Mouse (Mus musculus): ENCODE measurements around the gene Irf6.

DNA sequence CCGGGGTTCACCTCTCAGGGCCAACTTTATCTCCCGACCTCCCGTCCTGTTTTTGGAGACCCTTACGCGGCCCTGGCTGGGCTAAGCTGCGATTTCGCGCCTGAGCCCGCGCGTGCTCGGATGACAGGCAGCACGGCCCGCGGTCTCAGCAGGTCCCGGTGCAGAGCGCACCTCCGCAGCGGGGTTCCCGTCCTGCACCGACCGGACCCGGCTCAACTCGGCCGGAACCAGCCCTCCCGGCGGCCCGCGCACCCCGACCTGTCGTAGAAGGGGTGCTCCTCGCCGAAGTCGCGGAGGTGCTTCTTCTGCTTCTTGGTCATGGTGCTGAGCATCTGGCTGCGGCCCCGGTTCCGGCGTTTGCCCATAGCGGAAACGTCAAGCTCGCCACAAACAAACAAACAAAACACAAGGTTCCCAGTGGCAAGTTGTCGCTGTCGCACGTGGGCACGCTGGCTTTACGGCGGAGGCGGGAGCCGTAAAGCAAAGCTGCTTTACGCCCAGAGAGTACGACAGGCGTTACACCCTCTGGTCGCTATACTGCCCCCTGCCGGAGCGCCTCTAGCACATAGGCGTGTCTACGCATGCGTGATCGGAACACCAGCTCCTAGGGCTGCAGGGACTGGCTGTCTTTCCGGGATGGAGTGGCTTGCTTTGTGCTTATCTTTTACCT is 23.0 kb upstream of the Irf6 start, which contains the start of gene Diexf:
- peak; percentile 95 for TF ChIP-seq CTCF (IDR thresholded peaks at IDR 0.05; ENCODE audit: extremely low read depth, insufficient read depth, low read length)
- peak; percentile 94 for TF ChIP-seq POLR2A (IDR thresholded peaks at IDR 0.05; ENCODE audit: extremely low read depth, insufficient read depth, low read length)

Data from cortical plate, adult 2 months (tissue).